Mouse (Mus musculus) forebrain, embryonic 13.5 days (tissue): ENCODE results near the gene Parp4. TPM values are rescaled to one million over a fixed set of nuclear protein-coding genes. Genes with fewer than 3 reads are reported as not detected.

ENCODE experiments used
- ATAC-seq: fragments of 200-750 bp; cut with Nextera tagmentation; 2 replicates; pipeline ENCODE4 v1.8.0; 2017
- H3K27ac ChIP-seq: fragments of 300-500 bp; sonication (generic); 2 replicates; pipeline ENCODE4 v1.5.1; 2015; ENCODE audit warnings: inconsistent platforms, mild to moderate bottlenecking, moderate library complexity
- H3K27me3 ChIP-seq: fragments of 300-500 bp; sonication (generic); 2 replicates; pipeline ENCODE4 v1.6.1; 2015; ENCODE audit warnings: mild to moderate bottlenecking, inconsistent platforms
- H3K36me3 ChIP-seq: fragments of 300-500 bp; sonication (generic); 2 replicates; pipeline ENCODE4 v1.6.1; 2015; ENCODE audit warnings: mild to moderate bottlenecking, inconsistent platforms; ENCODE audit not compliant: poor library complexity, severe bottlenecking
- H3K4me1 ChIP-seq: fragments of 300-500 bp; sonication (generic); 2 replicates; pipeline ENCODE4 v1.6.1; 2015; ENCODE audit warnings: inconsistent platforms
- H3K4me2 ChIP-seq: fragments of 300-500 bp; sonication (generic); 2 replicates; pipeline ENCODE4 v1.6.1; 2015; ENCODE audit warnings: inconsistent platforms, mild to moderate bottlenecking, moderate library complexity
- H3K4me3 ChIP-seq: fragments of 300-500 bp; sonication (generic); 2 replicates; pipeline ENCODE4 v1.5.1; 2015; ENCODE audit warnings: mild to moderate bottlenecking, inconsistent platforms
- H3K9ac ChIP-seq: fragments of 300-500 bp; sonication (generic); 2 replicates; pipeline ENCODE4 v1.6.1; 2015; ENCODE audit warnings: mild to moderate bottlenecking, inconsistent platforms
- H3K9me3 ChIP-seq: fragments of 300-500 bp; sonication (generic); replicated peaks from 2 replicates; pipeline ENCODE4 v1.6.1; 2016; ENCODE audit warnings: inconsistent platforms
- WGBS: fragments of 180-500 bp; shearing (Covaris S2); methylation state at CpG from one replicate; pipeline ENCODE4 v1.1.7; 2015; 5-methylcytosine and 5-hydroxymethylcytosine counted together
- polyA plus RNA-seq: library from polyadenylated mRNA; unstranded; fragments of >200 nt; fragmentation: Nextera tagmentation; extraction: Ambion mirVana; gene quantifications from 2 replicates; pipeline ENCODE4 v1.2.1, GENCODE M21; 2015

Parp4 gene
- polyA plus RNA-seq, 1 experiment from 2014 or later: 0.85 TPM

GRCm38 (mm10) chr14:56572546-56572945 lies 2.9 kb upstream of the Parp4 start:
- H3K4me1 ChIP-seq: peaks cover 25% of the 10 kb centered on the region
- peak overlapping the region; percentile 55; the same call in 1 of the 2 replicates for H3K9ac ChIP-seq
- H3K9me3 ChIP-seq: no peaks in the 10 kb centered on the region
- ATAC-seq: no peak
- H3K4me3 ChIP-seq: peak overlapping the region; percentile 72
- no peaks in the 10 kb centered on the region for H3K36me3 ChIP-seq
- H3K27ac ChIP-seq: no peak overlapping the region
- H3K4me2 ChIP-seq: peak overlapping the region; percentile 56
- H3K27me3 ChIP-seq: no peaks in the 10 kb centered on the region; the same call in 1 of the 2 replicates
- WGBS: 76% methylated on average over 2 of the region's 2 CpGs

DNA sequence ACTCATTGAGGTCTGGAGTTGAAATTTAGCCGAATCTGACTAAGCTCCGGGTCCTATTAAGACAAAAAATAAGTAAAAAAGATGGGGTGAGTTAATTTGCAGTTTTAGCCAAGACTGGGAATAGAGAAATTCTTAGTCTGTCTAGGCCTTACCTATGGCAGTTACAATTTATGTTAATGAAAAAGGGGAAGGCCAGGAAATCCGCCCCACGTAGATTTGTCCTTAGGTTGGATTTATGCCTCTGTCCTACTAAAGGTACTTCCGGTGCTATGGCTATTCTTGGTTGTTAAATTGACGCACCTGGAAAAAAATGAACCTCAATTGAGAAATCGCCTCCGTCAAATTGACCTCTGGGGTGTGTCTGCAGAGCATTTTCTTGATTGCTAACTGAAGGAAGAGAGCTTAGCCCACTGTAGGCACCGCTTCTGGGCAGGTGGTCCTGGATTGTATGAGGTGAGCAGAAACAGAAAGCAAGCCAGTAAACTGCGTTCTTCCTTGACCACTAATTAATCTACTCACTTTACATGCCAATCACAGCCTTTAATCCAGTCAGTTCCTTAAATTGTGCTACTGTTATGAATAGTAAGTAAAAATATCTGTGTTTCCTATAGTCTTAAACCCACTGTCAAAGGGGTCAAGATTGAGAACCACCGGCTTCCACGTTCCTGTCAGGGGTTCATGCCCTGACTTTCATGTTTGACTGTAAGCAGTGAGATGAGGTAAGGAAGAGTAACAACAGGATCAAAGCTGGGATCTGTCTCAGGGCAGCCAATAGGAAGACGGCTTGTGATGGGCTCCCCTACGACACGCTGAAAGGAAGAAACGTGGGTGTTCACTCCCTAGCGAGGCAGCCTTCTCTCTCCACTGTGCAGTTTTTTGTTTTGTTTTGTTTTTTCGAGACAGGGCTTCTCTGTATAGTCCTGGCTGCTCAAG lies 816 bp downstream of the Parp4 start:
- Histone ChIP-seq H3K4me1 (peaks cover 11% of the 10 kb centered on the region), H3K9ac (no peak overlapping the region), H3K27me3 (no peaks in the 10 kb centered on the region; the same call in 1 of the 2 replicates), H3K36me3 (no peaks in the 10 kb centered on the region), H3K4me3 (peak overlapping the region; percentile 45; the same call in 1 of the 2 replicates), H3K4me2 (peak overlapping the region; percentile 70), H3K9me3 (no peaks in the 10 kb centered on the region), H3K27ac (no peak overlapping the region)
- no peak for ATAC-seq
- WGBS: 78% methylated on average over 18 of the region's 18 CpGs

GRCm38 (mm10) chr14:56579011-56579410 lies 3.6 kb downstream of the Parp4 start:
- peaks cover 6% of the 10 kb centered on the region for H3K4me1 ChIP-seq
- ATAC-seq: no peak
- H3K27ac ChIP-seq: no peak overlapping the region
- no peaks in the 10 kb centered on the region; the same call in 1 of the 2 replicates for H3K27me3 ChIP-seq
- H3K4me2 ChIP-seq: no peak overlapping the region
- no peak overlapping the region for H3K4me3 ChIP-seq
- 61% methylated on average over 8 of the region's 8 CpGs for WGBS
- H3K9me3 ChIP-seq: no peaks in the 10 kb centered on the region
- H3K36me3 ChIP-seq: no peaks in the 10 kb centered on the region
- H3K9ac ChIP-seq: no peak overlapping the region

DNA sequence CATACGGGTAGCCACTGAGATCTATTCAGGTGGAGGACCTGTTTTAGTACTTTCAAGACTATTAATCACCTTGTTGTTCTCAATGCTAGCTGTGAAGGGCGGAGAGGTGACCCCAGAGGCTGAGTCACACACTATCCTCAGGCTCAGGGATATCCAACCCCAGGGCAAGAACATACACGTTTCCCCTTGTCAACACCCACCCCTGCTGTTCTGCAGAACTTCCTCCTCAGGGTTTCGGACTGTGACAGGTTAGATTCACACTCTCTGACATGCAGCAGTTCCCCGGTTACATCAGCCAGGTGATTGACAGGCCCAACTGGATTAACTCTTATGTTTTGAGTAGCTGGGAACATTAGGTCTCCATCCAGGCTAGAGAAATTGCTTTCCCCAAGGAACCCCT lies 5.7 kb downstream of the Parp4 start:
- Histone ChIP-seq H3K4me2 (no peak overlapping the region), H3K4me3 (no peak overlapping the region), H3K27ac (no peak overlapping the region), H3K27me3 (no peaks in the 10 kb centered on the region), H3K36me3 (no peaks in the 10 kb centered on the region), H3K9ac (no peak overlapping the region), H3K9me3 (no peaks in the 10 kb centered on the region), H3K4me1 (no peaks in the 10 kb centered on the region)
- WGBS: 66% methylated on average over 5 of the region's 5 CpGs
- ATAC-seq: no peak

DNA sequence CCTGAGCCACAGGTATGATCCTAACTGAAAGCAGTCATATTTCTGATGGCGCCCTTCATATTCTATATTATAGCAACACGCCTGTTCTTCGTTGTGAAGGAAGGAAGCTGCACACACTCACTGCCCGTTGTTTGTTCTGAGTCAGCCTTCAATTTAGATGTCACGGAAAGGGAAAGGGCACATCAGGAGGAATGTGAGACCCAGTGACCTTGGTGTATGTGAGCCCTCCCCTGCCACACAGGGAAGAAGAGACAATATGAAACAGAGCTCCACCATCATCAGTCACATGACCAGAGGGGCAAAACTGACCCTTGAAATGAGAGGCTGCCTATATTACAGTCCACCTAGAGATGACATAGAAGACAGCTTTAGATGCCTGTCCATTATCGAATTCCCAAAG lies 6.9 kb downstream of the Parp4 start:
- H3K4me3 ChIP-seq: no peak overlapping the region
- H3K9ac ChIP-seq: no peak overlapping the region
- H3K27me3 ChIP-seq: no peaks in the 10 kb centered on the region
- no peaks in the 10 kb centered on the region for H3K4me1 ChIP-seq
- ATAC-seq: no peak
- WGBS: 92% methylated on average over 6 of the region's 6 CpGs
- no peaks in the 10 kb centered on the region for H3K9me3 ChIP-seq
- no peak overlapping the region for H3K4me2 ChIP-seq
- H3K36me3 ChIP-seq: no peaks in the 10 kb centered on the region
- H3K27ac ChIP-seq: no peak overlapping the region

- no peak overlapping the region for H3K27ac ChIP-seq
- H3K4me3 ChIP-seq: no peak overlapping the region
- H3K9me3 ChIP-seq: no peaks in the 10 kb centered on the region
- no peak overlapping the region for H3K4me2 ChIP-seq
- H3K4me1 ChIP-seq: no peaks in the 10 kb centered on the region
- H3K9ac ChIP-seq: no peak overlapping the region
- 93% methylated on average over 9 of the region's 9 CpGs for WGBS
- ATAC-seq: no peak
- H3K27me3 ChIP-seq: no peaks in the 10 kb centered on the region
- no peaks in the 10 kb centered on the region for H3K36me3 ChIP-seq
Observed at GRCm38 (mm10) chr14:56592191-56592590, 16.8 kb downstream of the Parp4 start.

GRCm38 (mm10) chr14:56594811-56595210 lies 19.4 kb downstream of the Parp4 start:
- Histone ChIP-seq H3K27ac (no peak overlapping the region), H3K4me1 (no peaks in the 10 kb centered on the region), H3K36me3 (no peaks in the 10 kb centered on the region), H3K9ac (no peak overlapping the region), H3K4me3 (no peak overlapping the region), H3K27me3 (no peaks in the 10 kb centered on the region), H3K4me2 (no peak overlapping the region), H3K9me3 (no peaks in the 10 kb centered on the region)
- ATAC-seq: no peak
- 83% methylated on average over 1 of the region's 1 CpGs for WGBS

GRCm38 (mm10) chr14:56598759-56599158 lies 23.3 kb downstream of the Parp4 start:
- Histone ChIP-seq H3K4me1 (no peaks in the 10 kb centered on the region), H3K27ac (no peak overlapping the region), H3K36me3 (no peaks in the 10 kb centered on the region), H3K9ac (no peak overlapping the region), H3K4me3 (no peak overlapping the region), H3K27me3 (no peaks in the 10 kb centered on the region), H3K4me2 (no peak overlapping the region), H3K9me3 (no peaks in the 10 kb centered on the region)
- WGBS: 48% methylated on average over 6 of the region's 6 CpGs
- no peak for ATAC-seq

DNA sequence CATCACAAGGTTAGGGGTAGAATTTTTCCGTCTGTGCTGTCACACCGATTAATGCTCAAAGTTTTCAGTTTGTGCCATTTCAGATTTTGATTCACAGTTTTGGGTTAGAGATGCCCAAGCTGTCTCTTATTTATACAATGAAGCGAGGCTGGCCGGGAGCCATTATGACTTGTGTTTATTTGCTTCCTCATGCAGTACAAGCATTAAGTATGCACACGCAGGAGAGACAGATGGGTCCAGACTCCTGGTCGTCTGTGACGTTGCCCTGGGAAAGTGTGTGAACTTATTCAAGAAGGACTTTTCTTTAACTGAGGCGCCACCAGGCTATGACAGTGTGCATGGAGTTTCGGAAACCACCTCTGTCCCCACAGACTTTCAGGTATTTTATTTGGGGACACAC lies 26.6 kb downstream of the Parp4 start:
- WGBS: 83% methylated on average over 9 of the region's 9 CpGs
- H3K27me3 ChIP-seq: no peaks in the 10 kb centered on the region
- peak; percentile 65; the same call in 1 of the 2 replicates for ATAC-seq
- H3K27ac ChIP-seq: no peak overlapping the region
- no peaks in the 10 kb centered on the region for H3K9me3 ChIP-seq
- H3K9ac ChIP-seq: no peak overlapping the region
- H3K36me3 ChIP-seq: no peaks in the 10 kb centered on the region
- no peak overlapping the region for H3K4me2 ChIP-seq
- H3K4me1 ChIP-seq: no peaks in the 10 kb centered on the region
- H3K4me3 ChIP-seq: no peak overlapping the region

GRCm38 (mm10) chr14:56604438-56604837 lies 29.0 kb downstream of the Parp4 start:
- H3K4me3 ChIP-seq: no peak overlapping the region
- 91% methylated on average over 5 of the region's 5 CpGs for WGBS
- no peak overlapping the region for H3K9ac ChIP-seq
- H3K36me3 ChIP-seq: no peaks in the 10 kb centered on the region
- H3K27ac ChIP-seq: no peak overlapping the region
- H3K27me3 ChIP-seq: no peaks in the 10 kb centered on the region
- ATAC-seq: no peak
- no peak overlapping the region for H3K4me2 ChIP-seq
- H3K4me1 ChIP-seq: no peaks in the 10 kb centered on the region
- H3K9me3 ChIP-seq: no peaks in the 10 kb centered on the region

- Histone ChIP-seq H3K4me2 (no peak overlapping the region), H3K4me1 (no peaks in the 10 kb centered on the region), H3K27me3 (no peaks in the 10 kb centered on the region), H3K9me3 (no peaks in the 10 kb centered on the region), H3K36me3 (no peaks in the 10 kb centered on the region), H3K9ac (no peak overlapping the region), H3K4me3 (no peak overlapping the region), H3K27ac (no peak overlapping the region)
- WGBS: 83% methylated on average over 4 of the region's 4 CpGs
- no peak for ATAC-seq
Observed at GRCm38 (mm10) chr14:56605136-56605535, 29.7 kb downstream of the Parp4 start.

GRCm38 (mm10) chr14:56613212-56613611 lies 37.8 kb downstream of the Parp4 start:
- H3K27me3 ChIP-seq: no peaks in the 10 kb centered on the region
- no peak overlapping the region for H3K4me3 ChIP-seq
- ATAC-seq: no peak
- WGBS: 90% methylated on average over 3 of the region's 3 CpGs
- H3K4me2 ChIP-seq: no peak overlapping the region
- no peaks in the 10 kb centered on the region for H3K9me3 ChIP-seq
- no peaks in the 10 kb centered on the region for H3K4me1 ChIP-seq
- no peak overlapping the region for H3K27ac ChIP-seq
- no peak overlapping the region for H3K9ac ChIP-seq
- no peaks in the 10 kb centered on the region for H3K36me3 ChIP-seq
